Mouse (Mus musculus): Measurements from ENCODE around the gene Rhoh. TPM values are rescaled to one million over a fixed set of nuclear protein-coding genes. Genes with fewer than 3 reads are reported as not detected.

The Rhoh gene
- polyA plus RNA-seq, 1 experiment: 0.70 TPM

DNA sequence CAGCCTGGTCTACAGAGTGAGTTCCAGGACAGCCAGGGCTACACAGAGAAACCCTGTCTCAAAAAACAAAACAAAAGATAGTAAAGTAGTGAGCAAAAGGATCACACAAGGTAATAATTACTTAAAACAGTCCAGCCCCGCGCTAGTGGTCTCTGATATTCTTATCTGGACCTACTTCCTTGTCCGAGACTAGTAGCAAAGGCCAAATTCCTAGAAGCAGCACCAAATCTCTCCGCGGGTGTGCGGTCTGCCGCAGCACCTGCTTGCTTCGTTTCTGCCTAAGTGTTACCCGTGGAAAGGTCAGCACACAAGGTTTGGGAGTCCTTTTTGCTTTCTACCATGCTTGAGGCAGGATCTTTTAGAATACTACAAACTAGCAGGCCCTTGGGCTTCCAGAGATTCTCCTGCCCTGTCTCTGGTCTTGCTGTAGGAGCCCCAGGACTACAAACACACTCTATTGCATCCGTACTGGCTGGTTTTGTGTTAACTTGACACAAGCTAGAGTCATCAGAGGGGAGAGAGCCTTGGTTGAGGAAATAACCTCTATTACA is 40.9 kb downstream of the Rhoh start:
- TF ChIP-seq GATA1 (IDR thresholded peaks at IDR 0.05; ENCODE audit: borderline replicate concordance, low read length): no peak
- no peak for TF ChIP-seq FLI1 (IDR thresholded peaks at IDR 0.05; ENCODE audit: low read length)
- Histone ChIP-seq H3K4me1 (peaks cover 62% of the 10 kb centered on the region), H3K36me3 (replicated peaks; ENCODE audit: low read length) (peaks cover 28% of the 10 kb centered on the region), H3K4me3 (replicated peaks) (no peak overlapping the region), H3K9me3 (peaks cover 32% of the 10 kb centered on the region), H3K27me3 (replicated peaks) (no peaks in the 10 kb centered on the region)

DNA sequence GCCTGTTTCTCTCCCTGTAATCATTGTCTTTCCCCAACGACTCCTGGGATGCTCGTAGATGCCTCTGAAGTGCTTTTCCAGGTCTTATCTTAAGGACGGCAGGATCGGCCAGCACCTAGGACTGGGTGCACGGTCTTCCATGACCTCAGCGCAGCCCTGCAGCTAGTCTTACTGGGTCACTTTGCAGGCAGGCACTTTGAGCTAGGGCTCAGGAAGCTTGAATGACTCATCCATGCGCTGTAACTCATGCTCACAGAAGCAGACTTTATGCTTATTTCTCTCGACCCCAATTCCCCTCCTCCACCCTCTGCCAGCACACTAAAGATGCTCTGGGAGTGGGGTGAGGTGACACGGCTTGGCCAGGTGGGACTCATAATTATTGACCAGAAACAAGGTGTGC is 41.8 kb downstream of the Rhoh start:
- H3K9me3 ChIP-seq: peaks cover 32% of the 10 kb centered on the region
- no peak for TF ChIP-seq FLI1 (IDR thresholded peaks at IDR 0.05; ENCODE audit: low read length)
- no peak for TF ChIP-seq GATA1 (IDR thresholded peaks at IDR 0.05; ENCODE audit: borderline replicate concordance, low read length)
- peaks cover 55% of the 10 kb centered on the region for H3K4me1 ChIP-seq
- peaks cover 26% of the 10 kb centered on the region for H3K36me3 ChIP-seq (replicated peaks; ENCODE audit: low read length)
- H3K4me3 ChIP-seq (replicated peaks): no peak overlapping the region
- no peaks in the 10 kb centered on the region for H3K27me3 ChIP-seq (replicated peaks)

DNA sequence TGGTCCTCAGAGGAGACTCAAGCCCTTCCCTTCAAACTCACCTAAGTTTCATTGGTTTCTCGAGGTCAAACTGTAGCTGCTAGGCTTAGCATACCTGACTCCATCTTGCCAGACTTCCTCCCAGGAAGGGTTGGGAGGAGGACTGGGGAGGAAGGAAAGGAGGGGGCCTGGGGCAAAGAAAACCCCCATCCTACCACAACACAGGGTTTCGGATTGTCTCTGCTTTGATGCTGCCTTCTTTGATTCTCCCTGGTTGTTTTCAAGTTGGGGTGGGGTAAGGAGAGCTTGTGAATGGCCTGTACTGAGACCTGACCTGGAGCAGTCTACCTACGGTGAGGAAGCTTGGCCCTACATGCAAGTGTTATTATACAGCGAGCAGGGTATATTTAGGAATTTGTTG is 43.5 kb downstream of the Rhoh start:
- Histone ChIP-seq H3K4me3 (replicated peaks) (no peak overlapping the region), H3K36me3 (replicated peaks; ENCODE audit: low read length) (peaks cover 22% of the 10 kb centered on the region), H3K4me1 (peaks cover 45% of the 10 kb centered on the region), H3K9me3 (peaks cover 32% of the 10 kb centered on the region), H3K27me3 (replicated peaks) (no peaks in the 10 kb centered on the region)
- TF ChIP-seq FLI1 (IDR thresholded peaks at IDR 0.05; ENCODE audit: low read length): no peak
- TF ChIP-seq GATA1 (IDR thresholded peaks at IDR 0.05; ENCODE audit: borderline replicate concordance, low read length): no peak

GRCm38 (mm10) chr5:65908751-65909150 is 47.7 kb downstream of the Rhoh start:
- H3K36me3 ChIP-seq (replicated peaks; ENCODE audit: low read length): peaks cover 11% of the 10 kb centered on the region
- no peak for TF ChIP-seq GATA1 (IDR thresholded peaks at IDR 0.05; ENCODE audit: borderline replicate concordance, low read length)
- no peak for TF ChIP-seq FLI1 (IDR thresholded peaks at IDR 0.05; ENCODE audit: low read length)
- H3K9me3 ChIP-seq: peaks cover 14% of the 10 kb centered on the region
- H3K4me1 ChIP-seq: peaks cover 33% of the 10 kb centered on the region
- H3K27me3 ChIP-seq (replicated peaks): no peaks in the 10 kb centered on the region
- H3K4me3 ChIP-seq (replicated peaks): no peak overlapping the region

- H3K4me1 ChIP-seq: peaks cover 33% of the 10 kb centered on the region
- no peak for TF ChIP-seq GATA1 (IDR thresholded peaks at IDR 0.05; ENCODE audit: borderline replicate concordance, low read length)
- TF ChIP-seq FLI1 (IDR thresholded peaks at IDR 0.05; ENCODE audit: low read length): no peak
- peaks cover 10% of the 10 kb centered on the region for H3K9me3 ChIP-seq
- peaks cover 7% of the 10 kb centered on the region for H3K36me3 ChIP-seq (replicated peaks; ENCODE audit: low read length)
- no peaks in the 10 kb centered on the region for H3K27me3 ChIP-seq (replicated peaks)
- no peak overlapping the region for H3K4me3 ChIP-seq (replicated peaks)
Measured at GRCm38 (mm10) chr5:65909321-65909720, 48.3 kb downstream of the Rhoh start.

DNA sequence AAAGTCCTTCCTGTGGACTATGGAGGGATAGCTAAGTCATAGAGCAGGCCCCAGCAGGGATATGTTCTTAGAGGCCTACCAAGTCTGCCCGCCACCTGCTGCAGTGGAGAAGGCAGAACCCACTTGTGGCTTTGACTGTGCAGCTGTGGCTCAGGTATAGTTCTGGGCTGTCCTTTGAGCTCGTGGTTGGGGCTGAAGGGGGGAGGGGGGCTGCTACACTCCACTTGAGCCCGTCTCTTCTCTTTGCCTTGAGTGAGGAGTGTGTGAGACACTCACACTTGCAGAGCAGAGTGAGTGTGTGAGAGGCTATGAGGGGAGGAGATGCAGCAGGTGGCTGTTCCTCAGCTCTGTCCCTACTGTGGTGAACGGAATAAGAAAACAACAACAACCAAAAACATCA is 49.4 kb downstream of the Rhoh start:
- TF ChIP-seq GATA1 (IDR thresholded peaks at IDR 0.05; ENCODE audit: borderline replicate concordance, low read length): no peak
- no peak for TF ChIP-seq FLI1 (IDR thresholded peaks at IDR 0.05; ENCODE audit: low read length)
- H3K4me3 ChIP-seq (replicated peaks): no peak overlapping the region

GRCm38 (mm10) chr5:65911676-65912075 is 50.7 kb downstream of the Rhoh start:
- H3K4me1 ChIP-seq: peaks cover 35% of the 10 kb centered on the region
- H3K36me3 ChIP-seq (replicated peaks; ENCODE audit: low read length): peaks cover 4% of the 10 kb centered on the region
- peaks cover 4% of the 10 kb centered on the region for H3K9me3 ChIP-seq
- H3K4me3 ChIP-seq (replicated peaks): no peak overlapping the region
- TF ChIP-seq GATA1 (IDR thresholded peaks at IDR 0.05; ENCODE audit: borderline replicate concordance, low read length) (no peak), FLI1 (IDR thresholded peaks at IDR 0.05; ENCODE audit: low read length) (no peak)
- no peaks in the 10 kb centered on the region for H3K27me3 ChIP-seq (replicated peaks)

More for the DNA sequence above, 49.4 kb downstream of the Rhoh start:
- peaks cover 4% of the 10 kb centered on the region; the same call in 1 of the 2 replicates for H3K9me3 ChIP-seq
- no peaks in the 10 kb centered on the region for H3K27me3 ChIP-seq (replicated peaks)
- H3K36me3 ChIP-seq (replicated peaks; ENCODE audit: low read length): no peaks in the 10 kb centered on the region
- H3K4me1 ChIP-seq: peaks cover 33% of the 10 kb centered on the region

DNA sequence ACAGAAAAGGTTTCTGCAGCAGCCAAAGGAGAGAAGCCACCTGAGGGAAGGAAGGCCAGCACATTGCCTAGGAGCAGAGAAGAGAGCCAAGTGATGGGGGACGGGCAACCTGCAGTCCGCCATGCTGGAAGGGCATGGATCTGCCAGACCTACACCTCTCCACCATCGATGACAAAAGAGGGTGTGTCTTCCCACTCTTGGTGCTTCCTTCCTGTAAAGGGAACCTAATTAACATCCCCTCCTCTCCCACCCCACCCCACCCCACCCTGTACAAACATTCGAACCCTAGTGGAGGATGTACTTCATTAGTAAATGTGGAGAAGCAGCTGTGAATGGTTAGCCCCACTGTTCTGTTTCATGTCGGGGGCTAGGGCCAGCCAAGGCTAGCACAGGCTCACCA is 51.2 kb downstream of the Rhoh start:
- peaks cover 7% of the 10 kb centered on the region for H3K9me3 ChIP-seq
- no peaks in the 10 kb centered on the region for H3K27me3 ChIP-seq (replicated peaks)
- peaks cover 8% of the 10 kb centered on the region for H3K36me3 ChIP-seq (replicated peaks; ENCODE audit: low read length)
- H3K4me1 ChIP-seq: peaks cover 39% of the 10 kb centered on the region
- TF ChIP-seq GATA1 (IDR thresholded peaks at IDR 0.05; ENCODE audit: borderline replicate concordance, low read length): no peak
- no peak for TF ChIP-seq FLI1 (IDR thresholded peaks at IDR 0.05; ENCODE audit: low read length)
- peak overlapping the region; percentile 9 for H3K4me3 ChIP-seq (replicated peaks)

GRCm38 (mm10) chr5:65913126-65913525 is 52.1 kb downstream of the Rhoh start:
- Histone ChIP-seq H3K36me3 (replicated peaks; ENCODE audit: low read length) (peaks cover 8% of the 10 kb centered on the region), H3K27me3 (replicated peaks) (no peaks in the 10 kb centered on the region), H3K9me3 (peaks cover 7% of the 10 kb centered on the region), H3K4me1 (peaks cover 40% of the 10 kb centered on the region), H3K4me3 (replicated peaks) (no peak overlapping the region)
- TF ChIP-seq GATA1 (IDR thresholded peaks at IDR 0.05; ENCODE audit: borderline replicate concordance, low read length) (no peak), FLI1 (IDR thresholded peaks at IDR 0.05; ENCODE audit: low read length) (no peak)

DNA sequence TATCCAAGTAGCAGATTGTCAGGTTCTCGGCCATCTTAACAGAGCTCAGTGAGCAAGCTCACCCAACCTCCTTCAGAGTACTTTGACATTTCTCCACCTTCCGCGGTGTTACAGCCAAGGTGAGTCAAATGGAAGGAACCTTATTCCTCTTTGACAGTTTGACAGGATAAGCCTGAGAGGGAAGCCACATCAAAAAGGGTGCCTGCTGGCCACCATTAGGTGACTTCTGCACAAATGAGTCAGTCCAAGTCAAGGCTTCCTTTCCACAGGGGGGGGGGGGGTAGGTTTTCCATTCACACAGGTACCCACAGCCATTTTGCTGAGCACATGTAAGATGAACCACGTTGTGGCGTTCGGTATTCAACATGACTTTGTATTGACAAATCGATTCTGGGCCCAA is 53.3 kb downstream of the Rhoh start:
- H3K4me1 ChIP-seq: peaks cover 47% of the 10 kb centered on the region
- TF ChIP-seq GATA1 (IDR thresholded peaks at IDR 0.05; ENCODE audit: borderline replicate concordance, low read length): no peak
- no peak for TF ChIP-seq FLI1 (IDR thresholded peaks at IDR 0.05; ENCODE audit: low read length)

More for the DNA sequence above, 53.3 kb downstream of the Rhoh start:
- Histone ChIP-seq H3K27me3 (replicated peaks) (no peaks in the 10 kb centered on the region), H3K4me3 (replicated peaks) (no peak overlapping the region), H3K9me3 (peaks cover 7% of the 10 kb centered on the region), H3K36me3 (replicated peaks; ENCODE audit: low read length) (peaks cover 8% of the 10 kb centered on the region)
